Mouse (Mus musculus) cortical plate, adult 2 months (tissue): Measurements from ENCODE around the gene Znrf4.

Experiments
- CTCF ChIP-seq: fragments of 200-500 bp; IDR thresholded peaks from 2 replicates; pipeline ENCODE4 v1.5.1; 2011; ENCODE audit warnings: mild to moderate bottlenecking, control low read depth, low read length; ENCODE audit not compliant: insufficient read depth; ENCODE audit errors: extremely low read depth
- POLR2A ChIP-seq: fragments of 200-500 bp; IDR thresholded peaks from 2 replicates; pipeline ENCODE4 v1.6.1; 2011; ENCODE audit warnings: mild to moderate bottlenecking, low read length, control low read depth; ENCODE audit not compliant: insufficient read depth; ENCODE audit errors: extremely low read depth

DNA sequence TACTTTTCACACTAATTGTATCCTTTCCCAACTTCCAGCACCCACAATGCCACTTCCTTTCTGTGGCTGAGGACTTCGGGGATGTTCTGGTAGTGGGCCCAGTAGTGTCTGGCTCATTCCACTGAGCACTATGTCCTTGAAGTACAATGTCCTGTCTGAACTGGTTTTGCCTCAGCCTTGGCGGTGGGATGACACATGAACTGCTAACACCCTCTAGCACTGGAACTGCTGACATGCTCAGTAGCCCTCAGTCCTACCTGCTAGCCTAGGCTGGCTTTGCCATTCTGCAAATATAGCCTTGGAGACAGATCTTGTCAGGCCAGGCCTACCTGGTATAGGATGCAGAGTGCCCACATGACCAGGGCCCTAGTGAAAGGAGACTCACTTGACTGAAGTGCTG, 49.6 kb upstream of the Znrf4 start:
- TF ChIP-seq POLR2A (no peak), CTCF (no peak)
